Mouse (Mus musculus) embryonic facial prominence, embryonic 13.5 days (tissue): ENCODE data around the gene Olfr16. TPM values are rescaled to one million over a fixed set of nuclear protein-coding genes. Genes with fewer than 3 reads are reported as not detected.

Experiments used
- ATAC-seq: fragments of 200-750 bp; cut with Nextera tagmentation; 2 replicates; pipeline ENCODE4 v1.8.0; 2017; ENCODE audit warnings: low read depth; ENCODE audit not compliant: insufficient number of reproducible peaks, insufficient read depth, low FRiP score, low TSS enrichment
- H3K27ac ChIP-seq: fragments of 300-500 bp; sonication (generic); 2 replicates; pipeline ENCODE4 v1.5.1; 2015; ENCODE audit warnings: moderate library complexity, mild to moderate bottlenecking, inconsistent platforms
- H3K27me3 ChIP-seq: fragments of 300-500 bp; sonication (generic); 2 replicates; pipeline ENCODE4 v1.6.1; 2015; ENCODE audit warnings: mild to moderate bottlenecking, inconsistent platforms
- H3K36me3 ChIP-seq: fragments of 300-500 bp; sonication (generic); 2 replicates; pipeline ENCODE4 v1.6.1; 2015; ENCODE audit warnings: mild to moderate bottlenecking, inconsistent platforms
- H3K4me1 ChIP-seq: fragments of 300-500 bp; sonication (generic); 2 replicates; pipeline ENCODE4 v1.6.1; 2015; ENCODE audit warnings: inconsistent platforms
- H3K4me2 ChIP-seq: fragments of 300-500 bp; sonication (generic); 2 replicates; pipeline ENCODE4 v1.6.1; 2015; ENCODE audit warnings: moderate library complexity, mild to moderate bottlenecking, inconsistent platforms
- H3K4me3 ChIP-seq: fragments of 300-500 bp; sonication (generic); 2 replicates; pipeline ENCODE4 v1.5.1; 2015; ENCODE audit warnings: mild to moderate bottlenecking, inconsistent platforms
- H3K9ac ChIP-seq: fragments of 300-500 bp; sonication (generic); 2 replicates; pipeline ENCODE4 v1.6.1; 2015; ENCODE audit warnings: mild to moderate bottlenecking, inconsistent platforms
- H3K9me3 ChIP-seq: fragments of 300-500 bp; sonication (generic); 2 replicates; pipeline ENCODE4 v1.6.1; 2016; ENCODE audit warnings: inconsistent platforms
- WGBS: fragments of 180-500 bp; shearing (Covaris S2); methylation state at CpG from one replicate; pipeline ENCODE4 v1.1.7; 2015; ENCODE audit warnings: mixed read lengths; 5-methylcytosine and 5-hydroxymethylcytosine counted together
- polyA plus RNA-seq: library from polyadenylated mRNA; unstranded; fragments of >200 nt; fragmentation: Nextera tagmentation; extraction: Ambion mirVana; gene quantifications from 2 replicates; pipeline ENCODE4 v1.2.1, GENCODE M21; 2015

Olfr16 gene
- polyA plus RNA-seq = not detected in 2 replicates

DNA sequence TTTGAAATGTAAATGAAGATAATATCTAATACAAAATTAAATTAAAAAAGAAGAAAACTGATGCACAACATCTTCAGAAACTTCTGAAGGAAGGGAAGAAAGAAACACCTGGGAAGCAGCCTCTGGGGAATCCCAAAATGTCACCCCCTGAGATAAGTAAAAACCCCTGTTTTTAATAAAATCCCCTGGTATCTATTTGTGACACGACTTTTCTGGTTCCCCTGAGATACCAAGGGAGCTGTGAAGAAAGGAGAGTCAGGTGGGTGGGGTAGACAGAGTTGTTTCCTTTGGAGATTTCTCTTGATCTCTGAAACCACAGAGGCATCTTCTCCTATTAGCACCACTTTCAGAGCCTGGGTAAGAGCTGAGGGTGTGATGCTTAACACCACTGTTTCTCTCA lies at the start of gene Olfr16:
Gene Olfr16, plus strand, starts transcription at position 250 of the 400 bp plus-strand sequence.
- H3K27ac ChIP-seq = no peak within 1 kb of the TSS
- H3K4me2 ChIP-seq = no peak within 1 kb of the TSS
- 31% methylated on average over 1 of the region's 1 CpGs for WGBS
- H3K4me3 ChIP-seq = no peak within 1 kb of the TSS
- no peaks in the 10 kb centered on the region for H3K36me3 ChIP-seq
- H3K9me3 ChIP-seq = no peaks in the 10 kb centered on the region
- no peaks in the 10 kb centered on the region for H3K4me1 ChIP-seq
- H3K9ac ChIP-seq = no peak within 1 kb of the TSS
- no peak for ATAC-seq
- H3K27me3 ChIP-seq = no peaks in the 10 kb centered on the region

DNA sequence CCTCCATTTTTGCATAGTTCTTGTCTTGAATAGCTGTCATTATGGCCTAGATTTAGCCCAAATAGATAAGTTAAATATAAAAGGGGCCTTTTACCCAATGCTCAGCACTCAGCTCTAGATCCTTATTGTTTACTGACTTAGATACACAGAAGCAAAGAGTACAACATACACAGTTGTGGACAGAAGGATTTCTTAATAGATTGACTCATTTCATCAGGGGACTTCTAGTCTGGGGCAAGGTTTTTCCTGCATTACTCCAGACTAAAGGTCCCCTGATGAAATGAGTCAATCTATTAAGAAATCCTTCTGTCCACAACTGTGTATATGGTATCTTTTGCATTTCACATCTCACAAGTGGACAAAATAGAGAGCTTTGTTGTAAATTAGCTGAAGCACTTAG lies 46.9 kb upstream of the Olfr16 start:
- ATAC-seq = no peak
- Histone ChIP-seq H3K4me3 (no peak overlapping the region), H3K4me2 (no peak overlapping the region), H3K9ac (no peak overlapping the region), H3K36me3 (no peaks in the 10 kb centered on the region), H3K9me3 (no peaks in the 10 kb centered on the region), H3K27ac (no peak overlapping the region), H3K27me3 (no peaks in the 10 kb centered on the region), H3K4me1 (no peaks in the 10 kb centered on the region)

DNA sequence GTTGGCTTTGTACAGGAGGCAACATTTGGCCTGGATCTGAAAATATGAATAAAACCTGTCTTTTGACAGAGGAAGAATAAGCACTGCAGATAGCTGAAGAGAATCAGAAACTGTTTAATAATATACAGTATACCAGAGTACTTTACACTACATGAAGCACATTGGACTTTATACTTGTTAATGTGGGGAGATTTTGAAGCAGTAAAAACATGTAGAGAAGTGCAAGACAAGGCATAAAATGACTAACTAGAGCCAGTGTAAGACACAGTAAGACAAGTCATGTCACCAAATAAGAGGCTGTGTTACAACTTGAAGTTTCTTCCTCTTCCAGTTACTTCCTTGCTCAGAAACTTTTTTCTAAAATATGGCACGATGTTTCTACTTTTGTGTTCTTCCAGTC lies 33.1 kb upstream of the Olfr16 start:
- Histone ChIP-seq H3K9ac (no peak overlapping the region), H3K4me1 (no peaks in the 10 kb centered on the region), H3K36me3 (no peaks in the 10 kb centered on the region), H3K27ac (no peak overlapping the region), H3K4me3 (no peak overlapping the region), H3K27me3 (no peaks in the 10 kb centered on the region), H3K9me3 (no peaks in the 10 kb centered on the region), H3K4me2 (no peak overlapping the region)
- WGBS = 78% methylated on average over 1 of the region's 1 CpGs
- no peak for ATAC-seq

DNA sequence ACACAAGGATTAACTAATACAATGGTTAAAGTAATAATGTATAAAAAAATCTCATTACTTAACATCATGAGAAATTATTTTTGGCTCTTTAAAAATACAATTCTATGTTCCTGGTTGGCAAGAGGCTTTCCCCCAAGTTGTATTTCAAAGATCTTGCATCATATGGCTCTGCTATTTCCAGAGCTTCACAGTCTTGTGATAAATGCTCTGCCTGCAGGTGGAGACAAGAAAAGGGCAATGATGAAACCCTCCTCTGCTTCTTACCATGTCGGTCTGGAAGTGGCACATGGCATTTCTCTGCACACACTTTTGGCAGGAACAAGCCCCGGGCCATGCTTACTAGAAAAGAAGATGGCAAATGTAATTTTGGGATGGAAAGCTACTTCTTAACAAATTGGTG lies 31.8 kb upstream of the Olfr16 start:
- H3K4me1 ChIP-seq = no peaks in the 10 kb centered on the region
- H3K27ac ChIP-seq = no peak overlapping the region
- ATAC-seq = no peak
- no peaks in the 10 kb centered on the region for H3K36me3 ChIP-seq
- no peaks in the 10 kb centered on the region for H3K9me3 ChIP-seq
- H3K4me3 ChIP-seq = no peak overlapping the region
- H3K9ac ChIP-seq = no peak overlapping the region
- no peak overlapping the region for H3K4me2 ChIP-seq
- 80% methylated on average over 2 of the region's 2 CpGs for WGBS
- no peaks in the 10 kb centered on the region for H3K27me3 ChIP-seq

DNA sequence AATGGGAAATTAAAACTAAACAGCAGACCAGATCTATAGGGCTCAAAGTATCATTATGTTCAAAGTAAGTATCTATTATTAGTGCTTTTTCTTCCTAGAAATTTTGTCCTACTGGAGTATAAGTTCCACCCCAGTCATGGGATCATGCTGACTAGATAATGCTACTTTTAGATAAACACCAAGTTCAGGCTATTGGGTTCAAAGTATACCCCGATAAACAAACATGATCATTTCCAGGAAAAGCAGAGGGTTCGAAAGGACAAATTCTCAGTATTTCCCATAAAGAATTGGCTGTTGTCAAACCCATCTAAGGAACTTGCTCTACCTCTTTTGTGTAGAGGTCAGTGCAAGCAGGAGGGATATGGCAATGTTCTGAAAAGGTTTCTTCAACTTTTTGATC lies 18.0 kb upstream of the Olfr16 start:
- WGBS = 92% methylated on average over 2 of the region's 2 CpGs
- no peak for ATAC-seq

DNA sequence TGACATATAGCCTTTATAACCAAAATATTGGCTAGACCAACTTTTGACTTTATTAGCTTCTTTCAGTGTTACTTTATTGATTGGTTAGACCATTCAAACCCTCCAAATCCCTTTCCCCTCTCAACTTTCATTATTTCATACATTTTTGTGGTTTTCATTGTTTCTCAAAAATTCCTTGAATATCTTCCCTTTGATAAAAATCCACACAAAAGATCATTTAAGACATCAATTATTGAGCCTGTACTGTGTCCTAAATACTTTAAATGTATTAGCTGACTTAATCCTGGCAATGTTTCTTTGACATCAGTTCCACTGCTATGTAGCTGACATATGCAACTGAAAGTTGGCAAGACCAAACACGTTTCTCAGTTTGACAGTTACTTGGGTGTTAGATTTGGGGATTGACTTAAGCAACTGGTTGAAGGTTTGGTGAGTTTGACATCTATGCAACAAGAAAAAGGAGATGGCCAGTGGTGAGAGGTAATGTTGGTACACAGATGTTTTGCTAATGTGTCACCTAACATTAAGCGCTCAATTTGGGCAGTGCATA lies 1.0 kb downstream of the Olfr16 start:
- Histone ChIP-seq H3K9me3 (no peaks in the 10 kb centered on the region), H3K4me2 (no peak overlapping the region), H3K27ac (no peak overlapping the region), H3K27me3 (no peaks in the 10 kb centered on the region), H3K36me3 (no peaks in the 10 kb centered on the region), H3K9ac (no peak overlapping the region), H3K4me3 (no peak overlapping the region), H3K4me1 (no peaks in the 10 kb centered on the region)
- WGBS = 75% methylated on average over 2 of the region's 2 CpGs
- ATAC-seq = no peak

More for the DNA sequence above, 18.0 kb upstream of the Olfr16 start:
- no peak overlapping the region for H3K27ac ChIP-seq
- H3K36me3 ChIP-seq = no peaks in the 10 kb centered on the region
- H3K9me3 ChIP-seq = no peaks in the 10 kb centered on the region
- no peak overlapping the region for H3K9ac ChIP-seq
- no peak overlapping the region for H3K4me3 ChIP-seq
- no peaks in the 10 kb centered on the region for H3K4me1 ChIP-seq
- H3K4me2 ChIP-seq = no peak overlapping the region
- no peaks in the 10 kb centered on the region for H3K27me3 ChIP-seq

DNA sequence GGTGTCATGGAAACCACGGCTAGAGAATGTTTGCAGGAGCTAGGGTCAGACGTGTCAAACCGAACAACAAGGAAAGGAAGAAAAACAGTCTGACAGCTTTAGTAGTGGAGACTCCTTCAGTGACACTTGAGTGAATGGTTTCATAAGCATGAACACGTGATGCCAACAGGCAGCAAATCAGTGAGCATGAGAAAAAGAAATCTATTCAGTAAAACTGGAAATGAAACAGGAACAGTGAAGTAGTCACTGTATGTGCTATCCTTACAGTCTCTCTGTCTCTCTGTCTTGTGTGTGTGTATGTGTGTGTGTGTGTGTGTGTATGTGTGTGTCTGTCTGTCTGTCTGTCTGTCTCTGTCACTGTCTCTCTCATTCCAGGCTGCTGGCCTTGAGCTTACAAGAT lies 5.2 kb downstream of the Olfr16 start:
- H3K9me3 ChIP-seq = no peaks in the 10 kb centered on the region

DNA sequence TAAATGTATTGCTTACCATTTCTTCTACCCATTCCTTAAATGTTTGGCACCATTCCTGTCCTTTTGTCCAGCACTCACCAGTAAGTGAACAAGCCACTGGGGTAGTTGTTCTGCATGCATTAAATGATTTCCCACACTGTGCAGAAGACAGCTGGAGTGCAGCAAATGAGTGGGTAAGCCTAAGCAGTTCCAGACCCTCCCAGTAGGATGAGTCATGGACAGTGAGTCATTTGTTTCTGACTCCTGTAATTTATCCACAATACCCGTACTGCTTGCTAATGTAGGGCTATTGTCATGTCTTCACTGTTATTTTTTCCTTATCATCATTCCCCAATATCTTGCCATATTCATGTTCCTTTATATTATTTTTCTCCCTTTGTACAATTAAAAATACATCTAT lies 10.2 kb downstream of the Olfr16 start:
- ATAC-seq = no peak
- Histone ChIP-seq H3K4me1 (no peaks in the 10 kb centered on the region), H3K9me3 (no peaks in the 10 kb centered on the region), H3K27me3 (no peaks in the 10 kb centered on the region), H3K4me3 (no peak overlapping the region), H3K27ac (no peak overlapping the region), H3K36me3 (no peaks in the 10 kb centered on the region), H3K4me2 (no peak overlapping the region), H3K9ac (no peak overlapping the region)
- 67% methylated on average over 1 of the region's 1 CpGs for WGBS

More for the DNA sequence above, 5.2 kb downstream of the Olfr16 start:
- no peak for ATAC-seq
- no peak overlapping the region for H3K4me3 ChIP-seq
- H3K27ac ChIP-seq = no peak overlapping the region
- H3K4me1 ChIP-seq = no peaks in the 10 kb centered on the region
- no peaks in the 10 kb centered on the region for H3K27me3 ChIP-seq
- no peak overlapping the region for H3K4me2 ChIP-seq
- H3K9ac ChIP-seq = no peak overlapping the region
- H3K36me3 ChIP-seq = no peaks in the 10 kb centered on the region
- 76% methylated on average over 4 of the region's 4 CpGs for WGBS

DNA sequence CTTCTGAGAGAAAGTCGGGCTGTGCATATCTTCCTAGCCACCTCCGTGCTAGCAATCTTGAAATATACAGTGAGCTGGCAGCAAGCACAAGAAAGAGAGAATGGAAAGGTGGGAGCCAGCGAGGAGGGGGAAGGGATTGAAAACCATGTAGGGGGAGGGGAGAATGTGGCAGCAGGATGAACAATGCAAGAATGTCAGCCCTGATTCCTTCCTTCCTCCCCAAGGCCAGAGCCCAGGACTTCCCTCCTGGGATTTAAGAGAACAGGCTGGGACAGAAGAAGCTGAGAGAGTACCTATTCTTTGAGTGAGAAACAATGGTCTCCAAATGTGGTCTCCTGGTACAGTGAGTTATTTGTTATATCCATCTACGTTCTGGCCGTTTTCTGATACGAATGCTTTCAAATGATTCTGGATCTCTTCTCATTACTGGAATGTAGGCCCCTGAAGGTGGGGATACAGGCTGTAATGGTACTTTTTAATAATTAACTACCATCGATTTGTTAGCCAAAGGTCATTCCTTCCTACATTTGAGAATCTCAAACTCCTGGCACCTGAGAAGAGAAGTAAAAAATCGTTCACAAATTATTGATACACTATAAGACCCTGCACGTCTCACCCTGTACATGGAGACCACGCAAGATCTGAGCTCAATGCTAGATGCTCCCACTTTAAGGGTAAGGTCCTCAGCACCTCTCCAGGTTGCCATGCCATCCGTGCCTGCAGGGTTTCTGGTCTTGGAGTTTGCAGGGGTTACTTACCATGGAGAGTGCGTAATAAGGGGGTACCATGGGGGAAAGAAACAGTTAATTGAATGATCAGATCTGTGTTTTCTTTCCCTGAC lies 39.8 kb downstream of the Olfr16 start:
- Histone ChIP-seq H3K4me2 (no peak overlapping the region), H3K4me3 (no peak overlapping the region), H3K27ac (no peak overlapping the region), H3K9me3 (no peaks in the 10 kb centered on the region), H3K36me3 (no peaks in the 10 kb centered on the region), H3K4me1 (no peaks in the 10 kb centered on the region), H3K9ac (no peak overlapping the region), H3K27me3 (no peaks in the 10 kb centered on the region)
- no peak for ATAC-seq
- 77% methylated on average over 12 of the region's 12 CpGs for WGBS

DNA sequence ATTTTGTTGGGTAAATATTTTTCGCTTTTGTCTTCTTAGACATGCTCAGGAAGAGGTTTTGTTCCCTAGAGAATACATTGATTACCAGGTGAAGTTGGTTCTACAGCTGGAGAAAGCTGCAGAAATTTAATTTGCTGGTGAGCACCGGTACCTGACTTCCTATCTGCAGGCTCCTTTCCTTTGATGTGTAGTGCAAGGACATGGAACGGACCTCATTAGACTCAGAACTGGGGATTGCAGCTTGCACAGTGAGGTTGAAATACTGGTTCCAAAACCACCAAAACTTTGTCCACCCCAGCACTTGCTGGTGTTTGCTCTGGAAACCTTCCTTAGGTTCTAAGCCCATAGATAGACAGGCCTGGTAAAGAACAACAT lies 40.4 kb downstream of the Olfr16 start:
- no peak overlapping the region for H3K4me3 ChIP-seq
- WGBS = 71% methylated on average over 3 of the region's 3 CpGs
- ATAC-seq = no peak

More for the DNA sequence above, 40.4 kb downstream of the Olfr16 start:
- no peaks in the 10 kb centered on the region for H3K4me1 ChIP-seq
- H3K9ac ChIP-seq = no peak overlapping the region
- H3K9me3 ChIP-seq = no peaks in the 10 kb centered on the region
- H3K36me3 ChIP-seq = no peaks in the 10 kb centered on the region
- H3K27me3 ChIP-seq = no peaks in the 10 kb centered on the region
- H3K27ac ChIP-seq = no peak overlapping the region
- no peak overlapping the region for H3K4me2 ChIP-seq
